Mouse (Mus musculus) lung, adult 18-20 months (tissue): ENCODE data around the gene Mdm2.

ENCODE experiments used
- DNase-seq, 2 experiments: peaks; one replicate each; pipeline ENCODE4 v3.0.0; 2022; ENCODE audit warnings: mixed read lengths in 2 of 2

The Mdm2 gene

GRCm38 (mm10) chr10:117681999-117682857 lies 28.3 kb downstream of the Mdm2 start:
- peak; percentile 32 to 53 for DNase-seq

- DNase-seq: no peak
These were observed 29.0 kb downstream of the Mdm2 start for GRCm38 (mm10) chr10:117681543-117681942.

- no peak for DNase-seq
These were observed 29.6 kb downstream of the Mdm2 start for GRCm38 (mm10) chr10:117680868-117681513.

GRCm38 (mm10) chr10:117679963-117680473 lies 30.5 kb downstream of the Mdm2 start:
- no peak for DNase-seq

GRCm38 (mm10) chr10:117679029-117679686 lies 31.4 kb downstream of the Mdm2 start:
- DNase-seq: no peak

GRCm38 (mm10) chr10:117678357-117678756 lies 32.2 kb downstream of the Mdm2 start:
- no peak for DNase-seq

- DNase-seq: no peak
These were observed 32.9 kb downstream of the Mdm2 start for GRCm38 (mm10) chr10:117677494-117678236.

GRCm38 (mm10) chr10:117676644-117677313 lies 33.8 kb downstream of the Mdm2 start:
- peak in 1 of 2 experiments; percentile 29 for DNase-seq

- DNase-seq: no peak
These were observed 34.4 kb downstream of the Mdm2 start for GRCm38 (mm10) chr10:117676036-117676643.

GRCm38 (mm10) chr10:117675096-117676035 lies 35.2 kb downstream of the Mdm2 start:
- peak; percentile 38 to 44 for DNase-seq

- no peak for DNase-seq
These were observed 36.1 kb downstream of the Mdm2 start for GRCm38 (mm10) chr10:117674359-117675019.

- DNase-seq: no peak
These were observed 36.6 kb downstream of the Mdm2 start for GRCm38 (mm10) chr10:117673913-117674312.

- DNase-seq: no peak
These were observed 37.9 kb downstream of the Mdm2 start for GRCm38 (mm10) chr10:117672693-117673092.

- DNase-seq: no peak
These were observed 38.5 kb downstream of the Mdm2 start for GRCm38 (mm10) chr10:117671930-117672666.

GRCm38 (mm10) chr10:117671266-117671665 lies 39.3 kb downstream of the Mdm2 start:
- DNase-seq: no peak

- no peak for DNase-seq
These were observed 39.8 kb downstream of the Mdm2 start for GRCm38 (mm10) chr10:117670791-117671190.

- DNase-seq: no peak
These were observed 40.5 kb downstream of the Mdm2 start for GRCm38 (mm10) chr10:117670092-117670491.

GRCm38 (mm10) chr10:117669449-117670090 lies 41.0 kb downstream of the Mdm2 start:
- no peak for DNase-seq
